Mouse (Mus musculus) C2C12 (cell line): ENCODE measurements around the gene Ndst2.

Experiments used
- CEBPB ChIP-seq: IDR thresholded peaks from one replicate; pipeline ENCODE4 v1.6.1; 2011; ENCODE audit warnings: low read depth, mild to moderate bottlenecking, control low read depth, moderate library complexity
- CTCF ChIP-seq: IDR thresholded peaks from one replicate; pipeline ENCODE4 v1.5.1; 2011; ENCODE audit not compliant: control insufficient read depth, insufficient read depth, insufficient read length
- FOSL1 ChIP-seq: IDR thresholded peaks from one replicate; pipeline ENCODE4 v1.8.0; 2011; ENCODE audit warnings: mild to moderate bottlenecking, low read length; ENCODE audit not compliant: poor library complexity, insufficient read depth, severe bottlenecking
- MAX ChIP-seq: IDR thresholded peaks from one replicate; pipeline ENCODE4 v1.6.1; 2011; ENCODE audit warnings: mild to moderate bottlenecking, control low read depth
- MYOD1 ChIP-seq: IDR thresholded peaks from one replicate; pipeline ENCODE4 v1.6.1; 2011; ENCODE audit warnings: low read depth; ENCODE audit not compliant: control insufficient read depth, insufficient read length
- MYOG ChIP-seq: IDR thresholded peaks from one replicate; pipeline ENCODE4 v1.6.1; 2011; ENCODE audit not compliant: control insufficient read depth, insufficient read length; ENCODE audit errors: extremely low read depth
- USF1 ChIP-seq: IDR thresholded peaks from one replicate; pipeline ENCODE4 v1.6.1; 2011; ENCODE audit warnings: low read depth, mild to moderate bottlenecking, control low read depth, moderate library complexity

GRCm38 (mm10) chr14:20721371-20721770 is 13.0 kb downstream of the Ndst2 start:
- TF ChIP-seq CTCF: no peak
- no peak for TF ChIP-seq MYOD1
- no peak for TF ChIP-seq USF1
- no peak for TF ChIP-seq MAX
- TF ChIP-seq CEBPB: no peak
- TF ChIP-seq MYOG: no peak
- TF ChIP-seq FOSL1: no peak
